Mouse (Mus musculus): Measurements from ENCODE around the gene Supt3. TPM values are rescaled to one million over a fixed set of nuclear protein-coding genes. Genes with fewer than 3 reads are reported as not detected.

The Supt3 gene
- polyA plus RNA-seq, 1 experiment = 11.4 TPM

DNA sequence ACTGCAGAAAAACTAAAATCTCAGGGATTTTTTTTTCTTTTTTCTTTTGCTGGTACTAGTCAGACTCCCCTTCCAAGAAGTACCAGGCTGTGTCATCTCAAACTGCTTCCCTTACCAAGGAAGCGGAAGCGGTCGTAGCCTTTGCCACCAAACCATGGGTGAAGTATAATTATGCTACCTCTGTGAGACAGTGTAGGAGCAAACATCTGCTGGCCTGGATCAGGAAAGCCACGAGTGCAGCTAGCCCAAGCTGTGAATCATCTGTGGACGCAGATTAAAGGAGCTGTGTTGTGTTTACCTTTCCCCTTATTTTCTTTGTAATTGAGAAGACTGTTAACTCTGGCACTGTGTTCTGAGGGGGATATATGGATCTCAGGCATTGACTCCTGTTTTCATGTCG, 255.3 kb downstream of the Supt3 start:
- peaks cover 5% of the 10 kb centered on the region for H3K36me3 ChIP-seq (replicated peaks; ENCODE audit: low read length)
- no peaks in the 10 kb centered on the region for H3K9me3 ChIP-seq
- H3K4me3 ChIP-seq (replicated peaks) = no peak overlapping the region
- no peak for TF ChIP-seq FLI1 (IDR thresholded peaks at IDR 0.05; ENCODE audit: low read length)
- no peak for TF ChIP-seq GATA1 (IDR thresholded peaks at IDR 0.05; ENCODE audit: borderline replicate concordance, low read length)
- peaks cover 38% of the 10 kb centered on the region for H3K4me1 ChIP-seq
- H3K27me3 ChIP-seq (replicated peaks) = no peaks in the 10 kb centered on the region

DNA sequence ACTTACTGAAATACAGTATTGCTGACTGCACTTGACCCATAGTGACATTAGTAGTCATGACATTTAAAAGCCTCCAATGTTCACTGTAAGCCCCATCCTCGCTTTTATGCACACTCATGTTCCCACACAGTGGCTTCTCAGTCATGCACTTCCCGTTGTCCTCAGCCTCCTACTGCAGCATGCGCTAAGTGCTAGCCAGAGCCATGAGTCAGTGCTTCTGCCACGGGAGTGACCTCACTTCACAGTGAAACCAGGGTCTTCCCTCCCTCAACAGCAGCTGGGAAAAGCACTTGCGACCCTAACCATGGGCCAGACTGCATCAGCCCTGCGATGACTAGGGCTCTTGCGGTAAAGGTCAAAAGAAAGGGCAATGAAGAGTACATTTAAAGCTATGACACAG, 256.7 kb downstream of the Supt3 start:
- H3K4me3 ChIP-seq (replicated peaks) = peak overlapping the region; percentile 72
- TF ChIP-seq GATA1 (IDR thresholded peaks at IDR 0.05; ENCODE audit: borderline replicate concordance, low read length) (no peak), FLI1 (IDR thresholded peaks at IDR 0.05; ENCODE audit: low read length) (no peak)
- no peaks in the 10 kb centered on the region for H3K9me3 ChIP-seq
- peaks cover 13% of the 10 kb centered on the region for H3K36me3 ChIP-seq (replicated peaks; ENCODE audit: low read length)
- no peaks in the 10 kb centered on the region for H3K27me3 ChIP-seq (replicated peaks)
- peaks cover 38% of the 10 kb centered on the region for H3K4me1 ChIP-seq

DNA sequence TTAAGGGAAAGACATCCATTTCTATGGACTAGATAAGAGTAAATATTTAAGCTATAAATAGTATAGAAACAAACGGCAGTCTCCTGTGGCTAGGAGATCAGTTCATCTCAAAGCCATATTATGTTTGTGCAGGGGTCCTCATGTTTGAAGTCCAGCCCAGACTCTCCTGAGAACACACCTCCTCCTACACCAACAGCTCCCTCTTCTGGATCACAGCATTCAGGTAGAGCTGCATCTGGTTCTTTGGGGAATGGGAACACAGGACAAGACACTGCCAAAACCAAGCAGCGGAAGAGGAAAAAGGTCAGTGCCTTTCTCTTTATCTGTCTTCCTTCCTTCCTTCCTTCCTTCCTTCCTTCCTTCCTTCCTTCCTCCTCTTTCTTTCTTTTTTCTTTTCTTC, 264.1 kb downstream of the Supt3 start:
- no peaks in the 10 kb centered on the region for H3K9me3 ChIP-seq
- H3K4me1 ChIP-seq = no peaks in the 10 kb centered on the region
- no peaks in the 10 kb centered on the region for H3K27me3 ChIP-seq (replicated peaks)
- TF ChIP-seq FLI1 (IDR thresholded peaks at IDR 0.05; ENCODE audit: low read length) (no peak), GATA1 (IDR thresholded peaks at IDR 0.05; ENCODE audit: borderline replicate concordance, low read length) (no peak)
- H3K36me3 ChIP-seq (replicated peaks; ENCODE audit: low read length) = peaks cover 28% of the 10 kb centered on the region
- H3K4me3 ChIP-seq (replicated peaks) = no peak overlapping the region

DNA sequence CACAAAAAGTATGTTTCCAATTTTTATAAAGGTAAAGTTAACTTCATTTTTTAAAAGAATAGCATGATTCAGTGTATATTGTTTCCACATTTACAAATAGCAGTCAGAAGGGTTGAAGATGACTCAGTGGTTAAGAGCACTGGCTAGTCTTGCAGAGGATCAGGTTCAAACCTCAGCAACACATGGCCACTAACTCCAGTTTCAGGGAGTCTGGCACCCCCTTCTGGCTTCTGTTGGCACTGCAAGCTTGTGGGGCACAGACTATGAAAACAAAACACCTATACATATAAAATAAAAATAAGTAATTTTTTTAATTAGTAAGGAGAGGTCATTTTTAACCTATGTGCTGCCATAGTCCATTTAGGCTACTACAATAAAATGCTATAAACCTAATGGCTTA, 268.9 kb downstream of the Supt3 start:
- no peaks in the 10 kb centered on the region for H3K9me3 ChIP-seq
- 0 out of 2 replicates have a peak, but pooled peaks cover 4% of the 10 kb centered on the region for H3K4me1 ChIP-seq
- no peaks in the 10 kb centered on the region for H3K27me3 ChIP-seq (replicated peaks)
- TF ChIP-seq FLI1 (IDR thresholded peaks at IDR 0.05; ENCODE audit: low read length) (no peak), GATA1 (IDR thresholded peaks at IDR 0.05; ENCODE audit: borderline replicate concordance, low read length) (no peak)
- H3K36me3 ChIP-seq (replicated peaks; ENCODE audit: low read length) = peaks cover 15% of the 10 kb centered on the region
- no peak overlapping the region for H3K4me3 ChIP-seq (replicated peaks)

DNA sequence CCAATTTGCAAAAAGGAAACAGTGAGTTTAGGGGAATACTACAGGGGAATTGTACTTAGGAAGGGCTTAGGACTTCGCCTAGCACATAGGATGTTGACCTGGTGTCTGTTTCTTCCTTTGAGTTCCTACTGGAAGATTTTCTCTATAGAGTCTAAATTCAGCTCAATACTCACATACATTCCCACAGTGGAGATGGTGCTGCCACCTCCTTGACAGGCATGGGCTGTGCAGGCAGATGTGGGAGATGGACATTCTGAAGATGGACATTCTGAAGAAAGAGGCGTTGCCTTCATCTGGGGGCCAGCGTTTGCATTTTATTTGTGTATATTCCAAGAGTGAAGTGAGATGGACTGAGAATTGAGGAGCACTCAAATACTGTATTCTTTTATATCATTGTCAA, 269.6 kb downstream of the Supt3 start:
- H3K9me3 ChIP-seq = no peaks in the 10 kb centered on the region

DNA sequence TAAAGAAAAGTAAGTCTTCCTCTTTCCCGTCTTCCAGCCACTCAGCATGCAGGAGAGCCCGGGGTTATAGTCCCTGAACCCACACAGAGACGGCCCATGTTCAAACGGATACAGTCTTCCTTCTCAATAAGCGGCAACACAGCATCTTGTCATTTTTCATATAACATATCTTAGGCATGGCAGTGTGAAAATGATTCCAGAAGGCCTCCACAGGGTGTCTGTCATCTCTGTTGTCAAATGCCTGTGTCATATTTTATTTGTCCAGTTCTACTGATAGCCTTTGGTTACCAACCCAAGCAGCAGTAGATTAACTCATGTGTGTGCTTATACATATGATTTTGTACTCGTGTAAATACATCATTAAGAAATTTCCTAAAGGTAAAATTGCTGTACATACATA, 270.3 kb downstream of the Supt3 start:
- H3K4me3 ChIP-seq (replicated peaks) = no peak overlapping the region
- H3K36me3 ChIP-seq (replicated peaks; ENCODE audit: low read length) = peaks cover 15% of the 10 kb centered on the region
- 0 out of 2 replicates have a peak, but pooled peaks cover 4% of the 10 kb centered on the region for H3K4me1 ChIP-seq
- TF ChIP-seq GATA1 (IDR thresholded peaks at IDR 0.05; ENCODE audit: borderline replicate concordance, low read length) = no peak
- TF ChIP-seq FLI1 (IDR thresholded peaks at IDR 0.05; ENCODE audit: low read length) = no peak
- no peaks in the 10 kb centered on the region for H3K9me3 ChIP-seq
- H3K27me3 ChIP-seq (replicated peaks) = no peaks in the 10 kb centered on the region

More for the DNA sequence above, 269.6 kb downstream of the Supt3 start:
- H3K36me3 ChIP-seq (replicated peaks; ENCODE audit: low read length) = peaks cover 15% of the 10 kb centered on the region
- no peak overlapping the region for H3K4me3 ChIP-seq (replicated peaks)
- H3K4me1 ChIP-seq = 0 out of 2 replicates have a peak, but pooled peaks cover 4% of the 10 kb centered on the region
- no peaks in the 10 kb centered on the region for H3K27me3 ChIP-seq (replicated peaks)
- no peak for TF ChIP-seq FLI1 (IDR thresholded peaks at IDR 0.05; ENCODE audit: low read length)
- no peak for TF ChIP-seq GATA1 (IDR thresholded peaks at IDR 0.05; ENCODE audit: borderline replicate concordance, low read length)

DNA sequence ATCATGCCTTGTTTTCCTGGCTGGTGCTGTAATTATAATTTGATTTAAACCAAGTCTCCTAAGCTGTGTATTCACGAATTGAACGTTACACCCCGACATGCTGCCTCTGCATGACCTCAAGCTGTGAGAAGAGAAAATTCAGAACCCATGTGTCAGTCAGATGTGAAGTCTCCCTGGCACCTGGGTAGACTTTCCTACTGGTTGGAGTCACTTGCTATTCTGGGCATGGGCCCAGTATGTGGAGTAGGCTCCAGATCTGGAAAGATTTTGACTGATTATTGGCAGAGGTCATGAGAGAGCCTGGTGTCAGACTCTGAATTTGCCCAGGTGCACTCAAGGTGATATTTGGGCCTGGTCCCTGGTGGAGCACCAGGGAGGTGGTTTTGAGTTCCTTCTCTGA, 275.0 kb downstream of the Supt3 start:
- Histone ChIP-seq H3K4me1 (peaks cover 8% of the 10 kb centered on the region), H3K4me3 (replicated peaks) (no peak overlapping the region), H3K27me3 (replicated peaks) (no peaks in the 10 kb centered on the region), H3K36me3 (replicated peaks; ENCODE audit: low read length) (peaks cover 7% of the 10 kb centered on the region), H3K9me3 (no peaks in the 10 kb centered on the region)
- no peak for TF ChIP-seq FLI1 (IDR thresholded peaks at IDR 0.05; ENCODE audit: low read length)
- no peak for TF ChIP-seq GATA1 (IDR thresholded peaks at IDR 0.05; ENCODE audit: borderline replicate concordance, low read length)

DNA sequence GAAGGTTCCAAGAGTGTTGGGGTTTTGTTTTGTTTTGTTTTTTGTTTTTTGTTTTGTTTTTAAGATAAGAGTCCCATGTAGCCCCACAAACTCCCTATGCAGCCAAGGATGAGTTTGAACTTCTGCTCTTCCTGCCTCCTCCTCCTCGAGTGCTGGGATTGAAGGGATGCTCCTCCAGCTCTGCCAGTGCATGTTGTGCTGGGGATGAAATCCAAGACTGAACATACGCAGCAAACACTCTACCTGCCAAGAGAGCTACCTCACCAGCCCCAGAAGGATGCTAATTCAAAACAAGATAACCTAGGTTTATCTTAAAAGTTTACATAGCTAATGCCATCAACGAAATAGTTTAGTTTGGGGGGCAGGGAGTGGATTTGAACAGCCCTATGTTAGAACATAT, 276.4 kb downstream of the Supt3 start:
- Histone ChIP-seq H3K27me3 (replicated peaks) (no peaks in the 10 kb centered on the region), H3K4me3 (replicated peaks) (no peak overlapping the region), H3K4me1 (peaks cover 8% of the 10 kb centered on the region), H3K9me3 (no peaks in the 10 kb centered on the region), H3K36me3 (replicated peaks; ENCODE audit: low read length) (peaks cover 7% of the 10 kb centered on the region)
- TF ChIP-seq GATA1 (IDR thresholded peaks at IDR 0.05; ENCODE audit: borderline replicate concordance, low read length) (no peak), FLI1 (IDR thresholded peaks at IDR 0.05; ENCODE audit: low read length) (no peak)

DNA sequence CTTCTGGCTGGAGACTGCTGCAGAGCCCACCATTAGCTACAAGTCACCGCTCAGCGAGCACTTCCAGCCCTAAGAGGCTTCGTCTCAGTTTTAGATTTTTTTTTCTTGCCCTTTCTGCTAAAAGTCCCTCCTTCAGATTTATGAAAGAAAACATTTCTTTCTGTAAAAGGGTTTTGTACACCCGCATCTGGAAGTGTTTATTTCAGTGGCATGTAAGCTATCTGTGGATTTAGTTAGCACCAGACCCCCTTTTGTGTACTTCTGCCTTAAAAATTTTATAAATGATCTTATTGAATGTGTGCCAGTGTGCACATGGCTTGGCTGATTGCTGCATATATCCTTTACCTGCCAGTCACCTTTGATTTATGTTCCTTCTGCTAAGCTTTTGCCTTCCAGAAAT, 277.6 kb downstream of the Supt3 start:
- no peak overlapping the region for H3K4me3 ChIP-seq (replicated peaks)
- H3K36me3 ChIP-seq (replicated peaks; ENCODE audit: low read length) = peaks cover 7% of the 10 kb centered on the region
- TF ChIP-seq FLI1 (IDR thresholded peaks at IDR 0.05; ENCODE audit: low read length) (no peak), GATA1 (IDR thresholded peaks at IDR 0.05; ENCODE audit: borderline replicate concordance, low read length) (no peak)

DNA sequence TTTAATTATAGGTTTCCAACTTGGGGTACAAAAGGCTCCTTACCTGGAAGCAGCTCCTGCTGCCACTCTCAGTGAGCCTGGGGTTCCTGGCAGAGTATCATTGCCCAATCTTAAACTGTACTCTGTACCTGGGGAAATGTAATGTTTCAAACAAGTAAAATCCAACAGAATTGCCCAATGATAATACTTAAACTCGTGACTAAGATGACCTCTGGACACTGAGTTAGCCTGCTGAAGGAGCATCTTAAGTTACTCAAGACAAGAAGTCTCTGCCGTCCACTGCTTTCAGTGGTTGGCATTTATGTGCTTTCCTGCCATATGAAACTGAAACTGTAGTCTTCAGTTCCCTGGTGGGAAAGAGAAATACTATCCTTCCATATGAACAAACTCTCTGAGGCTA, 279.9 kb downstream of the Supt3 start:
- TF ChIP-seq FLI1 (IDR thresholded peaks at IDR 0.05; ENCODE audit: low read length) (no peak), GATA1 (IDR thresholded peaks at IDR 0.05; ENCODE audit: borderline replicate concordance, low read length) (no peak)
- H3K36me3 ChIP-seq (replicated peaks; ENCODE audit: low read length) = no peaks in the 10 kb centered on the region
- H3K4me3 ChIP-seq (replicated peaks) = no peak overlapping the region

More for the DNA sequence above, 277.6 kb downstream of the Supt3 start:
- Histone ChIP-seq H3K4me1 (peaks cover 12% of the 10 kb centered on the region), H3K27me3 (replicated peaks) (no peaks in the 10 kb centered on the region), H3K9me3 (no peaks in the 10 kb centered on the region)

DNA sequence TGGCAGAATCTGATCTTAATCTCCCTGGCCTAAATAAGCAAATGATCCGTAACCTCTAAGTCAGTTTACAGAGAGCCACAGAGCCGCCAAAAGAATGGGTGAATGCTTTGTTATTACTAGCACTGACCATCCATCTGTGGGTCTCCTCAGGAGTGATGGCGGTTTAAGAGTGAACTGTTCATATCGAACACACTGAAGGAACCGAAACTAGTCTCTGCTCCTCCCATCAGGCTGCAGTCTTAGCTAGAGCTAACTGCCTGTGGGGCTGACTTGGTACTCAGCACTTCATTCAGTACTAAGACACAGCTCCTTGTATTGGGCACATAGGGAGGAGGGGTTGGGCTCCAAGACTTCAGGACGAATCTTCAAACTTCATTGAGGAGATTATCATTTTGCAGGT, 280.8 kb downstream of the Supt3 start:
- H3K9me3 ChIP-seq = no peaks in the 10 kb centered on the region
- H3K4me3 ChIP-seq (replicated peaks) = no peak overlapping the region
- no peak for TF ChIP-seq FLI1 (IDR thresholded peaks at IDR 0.05; ENCODE audit: low read length)
- no peak for TF ChIP-seq GATA1 (IDR thresholded peaks at IDR 0.05; ENCODE audit: borderline replicate concordance, low read length)
- peaks cover 15% of the 10 kb centered on the region for H3K4me1 ChIP-seq
- H3K27me3 ChIP-seq (replicated peaks) = no peaks in the 10 kb centered on the region
- H3K36me3 ChIP-seq (replicated peaks; ENCODE audit: low read length) = no peaks in the 10 kb centered on the region

More for the DNA sequence above, 279.9 kb downstream of the Supt3 start:
- H3K9me3 ChIP-seq = no peaks in the 10 kb centered on the region
- no peaks in the 10 kb centered on the region for H3K27me3 ChIP-seq (replicated peaks)
- H3K4me1 ChIP-seq = peaks cover 15% of the 10 kb centered on the region
